Mouse (Mus musculus): Measurements from ENCODE around the gene Wdr66.
A peak's percentile ranks its signal among the peaks of the same experiment; 100 is the strongest.

Gene Wdr66

DNA sequence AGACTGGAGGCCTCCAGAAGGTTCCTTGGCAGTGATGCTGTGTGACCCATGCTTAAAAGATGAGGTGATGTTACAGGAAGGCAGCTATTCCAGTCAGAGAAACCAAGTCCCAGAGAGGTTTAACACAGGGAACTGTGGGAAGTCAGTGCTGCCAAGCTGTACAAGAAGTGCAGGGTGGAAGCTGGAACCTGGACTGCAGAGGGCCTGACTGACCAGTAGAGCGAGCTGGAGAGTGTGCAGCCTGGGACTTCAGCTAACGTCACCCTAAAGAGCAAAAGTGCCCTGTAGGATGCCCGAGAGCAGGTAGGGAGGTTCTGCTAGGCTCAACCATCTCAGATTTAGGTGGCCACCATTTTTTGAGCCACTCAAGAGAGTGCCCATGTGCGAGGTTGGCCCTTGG, 111.0 kb downstream of the Wdr66 start:
- DNase-seq: no peak

DNA sequence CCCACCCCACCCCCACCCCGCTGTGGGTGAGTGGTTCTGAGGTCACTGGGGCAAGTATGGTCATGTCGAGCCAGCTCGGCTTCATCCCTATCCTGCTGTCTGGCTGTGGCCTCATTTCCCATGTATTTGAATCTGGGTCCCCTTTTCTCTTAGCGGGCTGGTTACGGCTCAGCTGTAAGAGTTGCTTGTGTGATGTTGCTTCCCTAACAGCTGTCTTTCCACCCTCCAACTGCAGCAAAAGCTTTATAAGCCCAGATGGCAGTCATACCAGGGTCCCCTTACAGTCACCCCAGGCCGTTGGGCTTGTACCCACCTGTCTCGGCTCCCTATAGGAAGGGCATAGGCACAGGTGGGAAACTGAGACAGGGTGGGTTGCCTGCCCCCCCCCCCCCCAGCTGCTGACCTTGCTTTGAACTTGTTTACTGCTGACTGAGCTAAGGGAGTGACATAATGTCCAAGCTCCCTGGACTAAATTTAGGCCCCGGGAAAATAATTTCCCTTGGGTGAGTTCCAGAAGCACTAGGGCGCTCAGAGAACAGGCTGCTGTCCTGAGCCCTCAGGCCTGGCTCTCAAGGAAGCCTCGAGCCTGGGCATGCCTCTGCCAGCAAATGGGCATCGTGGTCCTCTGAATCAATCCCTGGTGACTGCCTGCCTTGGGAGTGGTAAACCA, 112.5 kb downstream of the Wdr66 start:
- DNase-seq: peak; percentile 87

DNA sequence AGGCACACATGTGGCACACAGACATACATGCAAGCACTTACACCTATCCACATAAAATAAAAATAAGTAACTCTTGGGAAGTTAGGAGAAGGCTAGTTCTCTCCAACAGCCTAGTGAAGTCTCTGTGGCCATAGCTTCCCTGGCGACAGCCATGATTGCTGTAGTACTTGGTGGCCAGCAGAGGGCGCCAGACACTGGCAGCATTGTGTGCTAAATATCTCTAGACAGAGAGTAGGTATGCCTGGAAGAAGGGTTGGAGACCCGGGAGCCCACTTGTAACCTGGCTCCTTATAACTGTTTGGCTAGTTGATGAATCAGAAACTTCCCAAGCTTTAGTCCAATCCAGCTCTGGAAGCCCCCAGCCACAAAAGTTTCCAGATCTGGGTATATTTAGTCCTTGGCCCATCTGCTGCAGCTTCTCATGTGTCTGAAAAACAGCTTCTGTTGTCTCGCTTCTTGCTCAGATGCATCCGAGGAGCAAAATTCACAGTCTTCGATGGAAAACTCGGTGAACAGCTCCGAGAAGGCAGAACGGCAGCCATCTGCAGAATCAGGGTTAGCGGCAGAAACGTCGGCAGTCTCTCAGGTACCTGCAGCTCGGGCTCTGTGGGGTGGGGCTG, 117.1 kb downstream of the Wdr66 start:
- no peak for DNase-seq

DNA sequence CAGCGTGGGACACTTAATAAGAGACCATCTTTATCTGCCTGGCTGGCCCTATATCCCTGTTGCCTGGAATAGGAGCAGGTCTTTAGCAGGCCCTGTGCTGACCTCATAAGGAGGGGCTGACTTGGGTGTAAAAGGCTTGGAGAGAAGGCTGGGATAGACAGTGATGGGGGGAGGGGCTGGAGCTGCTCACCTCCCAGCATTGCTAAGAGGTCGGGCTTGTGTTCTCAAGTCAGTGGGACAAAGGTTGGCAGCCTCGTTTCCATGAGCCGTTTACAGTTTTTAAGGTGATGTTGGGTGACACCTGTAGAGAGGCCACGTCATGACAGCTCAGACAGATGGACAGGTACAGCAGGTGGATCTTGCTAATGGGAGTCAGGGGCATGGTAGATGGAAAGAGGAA, 118.1 kb downstream of the Wdr66 start:
- DNase-seq: no peak

DNA sequence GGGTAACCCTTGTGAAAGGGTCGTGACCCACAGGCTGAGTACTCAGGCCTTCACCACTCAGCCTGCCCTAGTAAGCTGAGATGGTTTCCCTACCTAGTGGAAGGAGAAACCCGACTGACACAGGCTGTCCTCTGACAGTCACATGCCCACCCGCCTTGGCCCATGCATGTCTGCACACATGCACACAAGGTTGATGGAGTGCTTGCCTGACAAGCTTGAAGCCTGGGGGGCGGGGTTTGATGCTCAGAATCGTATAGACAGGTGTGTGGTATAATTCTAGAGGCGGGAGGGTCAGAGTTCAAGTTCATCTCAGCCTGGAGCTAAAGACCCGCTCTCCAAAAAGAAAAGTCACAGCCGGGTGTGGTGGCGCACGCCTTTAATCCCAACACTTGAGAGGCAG, 123.4 kb downstream of the Wdr66 start:
- DNase-seq: no peak

DNA sequence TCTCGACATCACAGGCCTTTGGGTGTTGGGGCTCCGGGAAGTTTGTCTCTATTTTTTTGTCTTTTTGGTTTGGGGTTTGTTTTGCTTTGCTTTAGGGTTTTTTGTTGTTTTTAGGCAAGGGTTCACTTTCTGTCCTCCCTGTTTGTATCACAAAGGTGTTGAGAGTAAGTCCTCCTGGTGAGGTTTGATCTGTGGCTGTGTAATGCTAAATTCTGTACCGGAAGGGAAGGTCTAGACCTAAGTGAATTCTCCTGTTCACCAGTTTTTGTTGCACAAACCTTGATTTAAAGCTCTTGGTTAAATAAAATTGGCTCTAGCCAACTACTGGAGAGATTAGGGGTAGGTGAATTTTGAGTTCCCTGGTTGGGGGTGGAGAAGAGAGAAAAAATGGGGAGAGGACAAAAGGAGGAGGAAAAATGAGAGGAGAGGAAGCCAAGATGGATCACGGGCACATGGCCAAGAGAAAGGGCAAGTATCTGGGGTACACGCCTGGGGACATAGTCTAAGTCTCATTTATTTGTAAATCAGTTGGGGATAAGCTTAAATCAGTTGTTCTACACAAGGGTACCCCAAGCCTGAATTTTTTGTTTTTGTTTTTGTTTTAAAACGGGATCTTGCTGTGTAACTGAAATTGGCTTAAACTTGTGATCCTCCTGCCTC, 124.0 kb downstream of the Wdr66 start:
- DNase-seq: no peak

DNA sequence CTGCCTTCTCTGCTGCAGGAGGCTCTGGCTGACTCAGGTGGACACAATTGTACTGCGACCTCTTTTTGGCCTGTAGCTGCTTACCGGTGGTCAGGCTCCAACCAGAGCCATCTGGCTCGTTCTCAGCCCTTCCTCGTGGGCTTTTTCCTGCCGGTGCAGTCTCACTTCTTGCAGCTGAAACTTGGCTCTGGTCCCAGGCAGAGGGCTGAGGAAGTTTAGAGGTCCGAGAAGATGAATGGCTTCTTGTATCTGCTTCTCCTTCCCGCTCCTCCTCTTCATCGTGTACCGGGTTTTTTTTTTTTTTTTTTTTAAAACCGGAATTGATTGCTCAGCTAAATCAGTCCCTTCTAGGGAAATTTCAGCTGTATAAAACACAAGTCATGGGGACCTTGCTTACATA, 124.7 kb downstream of the Wdr66 start:
- peak; percentile 77 for DNase-seq
